Mouse (Mus musculus): ENCODE data around the gene Slc29a2. TPM values are rescaled to one million over a fixed set of nuclear protein-coding genes. Genes with fewer than 3 reads are reported as not detected.
A peak's percentile ranks its signal among the peaks of the same experiment; 100 is the strongest.
"Not testable (repeated sequence)": the region's sequence is repeated elsewhere in the genome, so short reads cannot be mapped to it uniquely, and the experiment has no call there.

The Slc29a2 gene
- total and polyA plus RNA-seq, 2 experiments from 2014 or later: 11.5 to 17.3 TPM

DNA sequence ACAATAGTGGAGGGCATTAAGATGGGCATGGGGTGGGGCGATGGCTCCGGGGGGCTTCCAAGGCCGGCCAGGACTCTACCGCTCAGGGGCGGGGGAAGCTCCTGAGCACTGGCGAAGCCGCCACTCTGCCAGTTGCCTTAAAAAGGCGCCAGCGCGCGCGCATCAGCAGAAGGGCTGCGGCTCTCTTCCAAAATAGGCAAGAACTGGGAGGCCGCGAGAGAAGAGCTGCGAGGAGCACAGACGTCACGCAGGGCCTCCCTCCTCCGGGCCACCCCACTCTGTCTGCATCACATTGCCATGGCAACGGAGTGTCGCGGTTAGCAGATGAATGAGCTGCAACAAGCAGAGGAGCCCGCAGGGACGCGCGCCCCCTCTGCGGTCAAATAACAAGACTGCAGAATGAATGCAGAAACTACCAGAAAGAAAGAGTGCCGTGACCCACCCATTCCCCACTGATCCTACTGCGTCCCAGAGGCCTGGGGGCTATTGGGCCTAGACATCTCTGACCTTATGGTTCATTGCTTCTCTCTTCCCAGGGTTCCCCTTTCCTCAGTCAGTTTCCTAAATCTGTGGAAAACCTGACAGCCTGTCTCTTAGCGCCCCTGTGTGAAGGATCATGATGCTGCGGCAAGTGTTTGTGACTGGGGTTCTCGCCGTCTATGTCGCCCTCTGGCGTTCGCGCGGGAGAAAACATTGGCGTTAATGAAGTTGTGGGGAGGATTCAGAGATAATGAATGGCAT, 21.8 kb upstream of the Slc29a2 start:
- Histone ChIP-seq H3K4me1 (ENCODE audit: control insufficient read depth, insufficient read depth) (peaks cover 8% of the 10 kb centered on the region; the same call in 1 of the 2 replicates), H3K9ac (replicated peaks; ENCODE audit: low read depth, low read length) (no peak overlapping the region), H3K4me3 (ENCODE audit: low read depth, low read length) (peak overlapping the region; percentile 18; the same call in 1 of the 2 replicates), H3K36me3 (replicated peaks; ENCODE audit: control insufficient read depth, insufficient read depth, low read length) (no peaks in the 10 kb centered on the region), H3K27ac (ENCODE audit: low read depth) (no peak overlapping the region), H3K27me3 (ENCODE audit: control insufficient read depth, insufficient read depth, low read length) (no peaks in the 10 kb centered on the region), H3K4me2 (ENCODE audit: low read depth, low read length) (peak overlapping the region; percentile 53), H3K9me3 (replicated peaks; ENCODE audit: control insufficient read depth, low read length) (no peaks in the 10 kb centered on the region)
- under 1% methylated on average over 39 of the region's 39 CpGs for WGBS
- ATAC-seq (ENCODE audit: insufficient read depth, low read depth) (peak; percentile 85), DNase-seq (ENCODE audit: low spot score) (peak; percentile 70)
- TF ChIP-seq CTCF (IDR thresholded peaks at IDR 0.05; ENCODE audit: low read depth): peak; percentile 91
- no peak for TF ChIP-seq EP300 (IDR thresholded peaks at IDR 0.05; ENCODE audit: low read depth)

DNA sequence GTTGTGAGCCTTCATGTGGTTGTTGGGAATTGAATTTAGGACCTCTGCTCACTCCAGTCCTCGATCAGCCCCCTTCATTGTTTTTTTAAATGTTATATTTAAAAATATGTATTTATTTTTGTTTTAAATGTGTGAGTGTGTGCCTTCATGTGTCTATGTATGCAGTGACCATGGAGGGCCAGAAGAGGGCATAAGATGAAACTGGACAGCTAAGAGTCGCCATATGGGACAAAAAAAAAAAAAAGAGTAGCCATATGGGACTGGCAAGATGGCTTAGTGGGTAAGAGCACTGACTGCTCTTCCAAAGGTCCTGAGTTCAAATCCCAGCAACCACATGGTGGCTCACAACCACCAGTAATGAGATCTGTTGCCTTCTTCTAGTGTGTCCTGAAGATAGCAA, 20.0 kb upstream of the Slc29a2 start:
- not testable (repeated sequence) for H3K27me3 ChIP-seq (ENCODE audit: control insufficient read depth, insufficient read depth, low read length); H3K9me3 ChIP-seq (replicated peaks; ENCODE audit: control insufficient read depth, low read length); H3K4me2 ChIP-seq (ENCODE audit: low read depth, low read length); DNase-seq (ENCODE audit: low spot score); ATAC-seq (ENCODE audit: insufficient read depth, low read depth); H3K9ac ChIP-seq (replicated peaks; ENCODE audit: low read depth, low read length); H3K4me1 ChIP-seq (ENCODE audit: control insufficient read depth, insufficient read depth); H3K4me3 ChIP-seq (ENCODE audit: low read depth, low read length); H3K36me3 ChIP-seq (replicated peaks; ENCODE audit: control insufficient read depth, insufficient read depth, low read length); H3K27ac ChIP-seq (ENCODE audit: low read depth)
- 50% methylated on average over 2 of the region's 2 CpGs for WGBS
- peak; percentile 25; the same call in 1 of the 2 replicates for TF ChIP-seq CTCF (IDR thresholded peaks at IDR 0.05; ENCODE audit: low read depth)

DNA sequence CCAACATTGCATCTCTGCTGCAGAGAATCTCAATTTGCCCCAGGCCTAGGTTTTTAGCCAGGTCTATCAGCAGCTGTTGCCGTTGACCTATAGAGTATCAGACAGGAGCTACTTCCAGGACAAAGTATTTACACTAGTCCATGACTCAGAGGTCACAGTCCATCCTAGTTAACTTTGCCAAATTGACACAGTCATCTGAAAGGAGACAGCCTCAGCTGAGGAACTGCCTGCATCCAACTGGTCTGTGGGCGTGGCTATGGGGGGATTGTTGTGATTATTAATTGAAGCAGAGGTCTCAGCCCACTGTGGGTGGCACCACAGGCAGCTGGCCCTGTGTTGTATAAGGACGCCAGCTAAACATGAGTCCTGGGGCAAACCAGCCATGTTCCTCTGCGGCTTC, 18.7 kb upstream of the Slc29a2 start:
- H3K27me3 ChIP-seq (ENCODE audit: control insufficient read depth, insufficient read depth, low read length): no peaks in the 10 kb centered on the region
- TF ChIP-seq EP300 (IDR thresholded peaks at IDR 0.05; ENCODE audit: low read depth): no peak
- TF ChIP-seq CTCF (IDR thresholded peaks at IDR 0.05; ENCODE audit: low read depth): no peak
- no peak overlapping the region for H3K9ac ChIP-seq (replicated peaks; ENCODE audit: low read depth, low read length)
- H3K4me3 ChIP-seq (ENCODE audit: low read depth, low read length): no peak overlapping the region
- H3K27ac ChIP-seq (ENCODE audit: low read depth): no peak overlapping the region
- no peak for ATAC-seq (ENCODE audit: insufficient read depth, low read depth)
- no peak for DNase-seq (ENCODE audit: low spot score)
- 59% methylated on average over 4 of the region's 4 CpGs for WGBS
- no peaks in the 10 kb centered on the region for H3K36me3 ChIP-seq (replicated peaks; ENCODE audit: control insufficient read depth, insufficient read depth, low read length)
- no peaks in the 10 kb centered on the region for H3K9me3 ChIP-seq (replicated peaks; ENCODE audit: control insufficient read depth, low read length)
- no peak overlapping the region for H3K4me2 ChIP-seq (ENCODE audit: low read depth, low read length)
- H3K4me1 ChIP-seq (ENCODE audit: control insufficient read depth, insufficient read depth): peaks cover 8% of the 10 kb centered on the region; the same call in 1 of the 2 replicates

DNA sequence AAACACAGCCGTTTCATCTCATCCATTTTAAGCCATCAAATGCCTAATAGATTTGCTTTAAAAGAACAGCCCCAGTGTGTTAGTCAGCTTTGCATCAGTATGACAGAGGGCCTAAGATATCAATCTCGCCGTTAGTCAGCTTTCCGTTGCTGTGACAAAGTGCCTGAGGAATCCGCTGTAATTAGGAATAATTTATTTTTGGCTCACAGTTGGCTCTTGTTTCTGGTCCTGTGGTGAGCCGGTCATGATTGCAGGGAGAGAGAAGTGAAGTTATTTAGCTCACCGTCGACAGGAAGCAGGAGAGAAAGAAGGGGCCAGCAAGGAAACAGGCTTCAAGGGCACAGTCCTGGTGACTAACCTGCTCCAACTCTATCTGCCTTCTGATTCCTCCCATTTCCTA, 10.5 kb upstream of the Slc29a2 start:
- Histone ChIP-seq H3K4me2 (ENCODE audit: low read depth, low read length) (no peak overlapping the region), H3K4me1 (ENCODE audit: control insufficient read depth, insufficient read depth) (peaks cover 14% of the 10 kb centered on the region), H3K27ac (ENCODE audit: low read depth) (no peak overlapping the region), H3K9me3 (replicated peaks; ENCODE audit: control insufficient read depth, low read length) (no peaks in the 10 kb centered on the region), H3K9ac (replicated peaks; ENCODE audit: low read depth, low read length) (no peak overlapping the region), H3K36me3 (replicated peaks; ENCODE audit: control insufficient read depth, insufficient read depth, low read length) (no peaks in the 10 kb centered on the region), H3K27me3 (ENCODE audit: control insufficient read depth, insufficient read depth, low read length) (no peaks in the 10 kb centered on the region), H3K4me3 (ENCODE audit: low read depth, low read length) (no peak overlapping the region)
- ATAC-seq (ENCODE audit: insufficient read depth, low read depth) (no peak), DNase-seq (ENCODE audit: low spot score) (no peak)
- TF ChIP-seq EP300 (IDR thresholded peaks at IDR 0.05; ENCODE audit: low read depth) (no peak), CTCF (IDR thresholded peaks at IDR 0.05; ENCODE audit: low read depth) (no peak)
- WGBS: 22% methylated on average over 8 of the region's 8 CpGs

- DNase-seq (ENCODE audit: low spot score) (peak; percentile 67), ATAC-seq (ENCODE audit: insufficient read depth, low read depth) (no peak)
- no peak for TF ChIP-seq EP300 (IDR thresholded peaks at IDR 0.05; ENCODE audit: low read depth)
- peak; percentile 58 for TF ChIP-seq CTCF (IDR thresholded peaks at IDR 0.05; ENCODE audit: low read depth)
- Histone ChIP-seq H3K27ac (ENCODE audit: low read depth) (peak overlapping the region; percentile 98), H3K9ac (replicated peaks; ENCODE audit: low read depth, low read length) (no peak overlapping the region), H3K4me2 (ENCODE audit: low read depth, low read length) (no peak overlapping the region), H3K4me1 (ENCODE audit: control insufficient read depth, insufficient read depth) (peaks cover 14% of the 10 kb centered on the region), H3K27me3 (ENCODE audit: control insufficient read depth, insufficient read depth, low read length) (no peaks in the 10 kb centered on the region), H3K36me3 (replicated peaks; ENCODE audit: control insufficient read depth, insufficient read depth, low read length) (no peaks in the 10 kb centered on the region), H3K9me3 (replicated peaks; ENCODE audit: control insufficient read depth, low read length) (no peaks in the 10 kb centered on the region), H3K4me3 (ENCODE audit: low read depth, low read length) (no peak overlapping the region)
- 22% methylated on average over 8 of the region's 8 CpGs for WGBS
Measured at GRCm38 (mm10) chr19:5014961-5015398, 8.7 kb upstream of the Slc29a2 start.
